Mouse (Mus musculus) neural tube, embryonic 10.5 days (tissue): ENCODE results near the gene Muc5b.
"Not testable (repeated sequence)": the region's sequence is repeated elsewhere in the genome, so short reads cannot be mapped to it uniquely, and the experiment has no call there.

Experiments
- DNase-seq: peaks from one replicate; pipeline ENCODE4 v3.0.0-alpha.2; 2017; ENCODE audit warnings: low spot score; ENCODE audit errors: extremely low spot score

Gene Muc5b

GRCm38 (mm10) chr7:141838779-141839178 lies at the start of gene Muc5b:
Gene Muc5b (plus strand): TSS chr7:141839070.
- DNase-seq, result no peak

GRCm38 (mm10) chr7:141794251-141794650 lies 44.6 kb upstream of the Muc5b start:
- DNase-seq, result no peak

GRCm38 (mm10) chr7:141803206-141803605 lies 35.7 kb upstream of the Muc5b start:
- no peak for DNase-seq

- DNase-seq, result no peak
Observed at GRCm38 (mm10) chr7:141805384-141805783, 33.5 kb upstream of the Muc5b start.

- DNase-seq, result not testable (repeated sequence)
Observed at GRCm38 (mm10) chr7:141807823-141808222, 31.0 kb upstream of the Muc5b start.

GRCm38 (mm10) chr7:141809933-141810332 lies 28.9 kb upstream of the Muc5b start:
- not testable (repeated sequence) for DNase-seq

GRCm38 (mm10) chr7:141813321-141813720 lies 25.5 kb upstream of the Muc5b start:
- DNase-seq, result no peak

GRCm38 (mm10) chr7:141815361-141815760 lies 23.5 kb upstream of the Muc5b start:
- DNase-seq, result no peak

- DNase-seq, result no peak
Observed at GRCm38 (mm10) chr7:141817355-141818075, 21.4 kb upstream of the Muc5b start.

GRCm38 (mm10) chr7:141818267-141818666 lies 20.6 kb upstream of the Muc5b start:
- DNase-seq, result no peak

- no peak for DNase-seq
Observed at GRCm38 (mm10) chr7:141822582-141823261, 16.1 kb upstream of the Muc5b start.

- DNase-seq, result no peak
Observed at GRCm38 (mm10) chr7:141823699-141824098, 15.2 kb upstream of the Muc5b start.

GRCm38 (mm10) chr7:141824398-141824797 lies 14.5 kb upstream of the Muc5b start:
- DNase-seq, result no peak

GRCm38 (mm10) chr7:141835941-141836340 lies 2.9 kb upstream of the Muc5b start:
- DNase-seq, result no peak

- no peak for DNase-seq
Observed at GRCm38 (mm10) chr7:141836423-141836822, 2.4 kb upstream of the Muc5b start.

GRCm38 (mm10) chr7:141840354-141840753 lies 1.5 kb downstream of the Muc5b start:
- no peak for DNase-seq

- no peak for DNase-seq
Observed at GRCm38 (mm10) chr7:141861046-141861445, 22.2 kb downstream of the Muc5b start.

GRCm38 (mm10) chr7:141869644-141870043 lies 30.8 kb downstream of the Muc5b start:
- DNase-seq, result no peak

GRCm38 (mm10) chr7:141870553-141870952 lies 31.7 kb downstream of the Muc5b start:
- DNase-seq, result no peak

- DNase-seq, result no peak
Observed at GRCm38 (mm10) chr7:141874891-141875290, 36.0 kb downstream of the Muc5b start.

- no peak for DNase-seq
Observed at GRCm38 (mm10) chr7:141878813-141879212, 39.9 kb downstream of the Muc5b start.

GRCm38 (mm10) chr7:141892151-141892550 lies 53.3 kb downstream of the Muc5b start:
- DNase-seq, result no peak

- no peak for DNase-seq
Observed at GRCm38 (mm10) chr7:141901825-141902224, 63.0 kb downstream of the Muc5b start.
